Mouse (Mus musculus) right cerebral cortex, postnatal 25 days (tissue): ENCODE measurements around the gene Cplx3.
A peak's percentile ranks its signal among the peaks of the same experiment; 100 is the strongest.

Experiments
- DNase-seq: peaks from one replicate; pipeline ENCODE4 v3.0.0; 2022

Gene Cplx3

GRCm38 (mm10) chr9:57637741-57638322 lies 31.8 kb upstream of the Cplx3 start:
- DNase-seq: no peak

- DNase-seq: no peak
These were observed 31.2 kb upstream of the Cplx3 start for GRCm38 (mm10) chr9:57637272-57637671.

GRCm38 (mm10) chr9:57633481-57634024 lies 27.5 kb upstream of the Cplx3 start:
- DNase-seq: peak; percentile 49

- peak; percentile 77 for DNase-seq
These were observed 23.2 kb upstream of the Cplx3 start for GRCm38 (mm10) chr9:57629118-57629874.

GRCm38 (mm10) chr9:57628717-57629116 lies 22.6 kb upstream of the Cplx3 start:
- no peak for DNase-seq

GRCm38 (mm10) chr9:57627892-57628291 lies 21.8 kb upstream of the Cplx3 start:
- no peak for DNase-seq

GRCm38 (mm10) chr9:57627191-57627590 lies 21.1 kb upstream of the Cplx3 start:
- DNase-seq: no peak

GRCm38 (mm10) chr9:57625674-57626500 lies 19.8 kb upstream of the Cplx3 start:
- no peak for DNase-seq

- no peak for DNase-seq
These were observed 18.2 kb upstream of the Cplx3 start for GRCm38 (mm10) chr9:57624295-57624694.

- no peak for DNase-seq
These were observed 14.6 kb upstream of the Cplx3 start, which contains the start of gene Lman1l for GRCm38 (mm10) chr9:57620674-57621073. Gene Lman1l, minus strand, starts transcription at chr9:57620774.

GRCm38 (mm10) chr9:57618854-57619253 lies 12.8 kb upstream of the Cplx3 start:
- no peak for DNase-seq

GRCm38 (mm10) chr9:57617556-57618169 lies 11.6 kb upstream of the Cplx3 start:
- DNase-seq: no peak

- DNase-seq: no peak
These were observed 8.7 kb upstream of the Cplx3 start for GRCm38 (mm10) chr9:57614786-57615185.

- no peak for DNase-seq
These were observed 7.9 kb upstream of the Cplx3 start for GRCm38 (mm10) chr9:57613975-57614374.

GRCm38 (mm10) chr9:57612587-57612986 lies 6.5 kb upstream of the Cplx3 start:
- no peak for DNase-seq

GRCm38 (mm10) chr9:57610359-57610826 lies 4.3 kb upstream of the Cplx3 start:
- DNase-seq: no peak

GRCm38 (mm10) chr9:57609803-57610202 lies 3.7 kb upstream of the Cplx3 start:
- DNase-seq: no peak

GRCm38 (mm10) chr9:57605503-57605902 lies 578 bp downstream of the Cplx3 start:
- DNase-seq: no peak

GRCm38 (mm10) chr9:57604875-57605274 lies 1.2 kb downstream of the Cplx3 start:
- DNase-seq: no peak

GRCm38 (mm10) chr9:57602098-57602497 lies 4.0 kb downstream of the Cplx3 start:
- no peak for DNase-seq

- peak; percentile 64 for DNase-seq
These were observed 4.8 kb downstream of the Cplx3 start for GRCm38 (mm10) chr9:57601353-57601706.

- DNase-seq: no peak
These were observed 5.3 kb downstream of the Cplx3 start for GRCm38 (mm10) chr9:57600620-57601352.
